Mouse (Mus musculus) layer of hippocampus, adult 2 months (tissue): ENCODE measurements around the gene Eps8. TPM values are rescaled to one million over a fixed set of nuclear protein-coding genes. Genes with fewer than 3 reads are reported as not detected.

Experiments used
- DNase-seq, 2 experiments: peaks; one replicate each; pipeline ENCODE4 v3.0.0; 2022; ENCODE audit warnings: low spot score in 2 of 2
- H3K27ac ChIP-seq: fragments of 200-600 bp; 2 replicates; pipeline ENCODE4 v1.8.1; 2022
- H3K4me3 ChIP-seq: fragments of 200-600 bp; 2 replicates; pipeline ENCODE4 v1.8.1; 2022; ENCODE audit warnings: mild to moderate bottlenecking
- CTCF ChIP-seq: fragments of 200-600 bp; conservative IDR thresholded peaks from 2 replicates; pipeline ENCODE4 v1.8.1; 2022; ENCODE audit warnings: antibody characterized with exemption, mild to moderate bottlenecking, moderate library complexity
- total RNA-seq, 2 experiments: library from RNA; stranded (reverse); gene quantifications; 2 replicates each; pipeline ENCODE4 v1.2.3; 2021

The Eps8 gene
- total RNA-seq, 2 experiments from 2014 or later = 42.3 to 44.9 TPM

DNA sequence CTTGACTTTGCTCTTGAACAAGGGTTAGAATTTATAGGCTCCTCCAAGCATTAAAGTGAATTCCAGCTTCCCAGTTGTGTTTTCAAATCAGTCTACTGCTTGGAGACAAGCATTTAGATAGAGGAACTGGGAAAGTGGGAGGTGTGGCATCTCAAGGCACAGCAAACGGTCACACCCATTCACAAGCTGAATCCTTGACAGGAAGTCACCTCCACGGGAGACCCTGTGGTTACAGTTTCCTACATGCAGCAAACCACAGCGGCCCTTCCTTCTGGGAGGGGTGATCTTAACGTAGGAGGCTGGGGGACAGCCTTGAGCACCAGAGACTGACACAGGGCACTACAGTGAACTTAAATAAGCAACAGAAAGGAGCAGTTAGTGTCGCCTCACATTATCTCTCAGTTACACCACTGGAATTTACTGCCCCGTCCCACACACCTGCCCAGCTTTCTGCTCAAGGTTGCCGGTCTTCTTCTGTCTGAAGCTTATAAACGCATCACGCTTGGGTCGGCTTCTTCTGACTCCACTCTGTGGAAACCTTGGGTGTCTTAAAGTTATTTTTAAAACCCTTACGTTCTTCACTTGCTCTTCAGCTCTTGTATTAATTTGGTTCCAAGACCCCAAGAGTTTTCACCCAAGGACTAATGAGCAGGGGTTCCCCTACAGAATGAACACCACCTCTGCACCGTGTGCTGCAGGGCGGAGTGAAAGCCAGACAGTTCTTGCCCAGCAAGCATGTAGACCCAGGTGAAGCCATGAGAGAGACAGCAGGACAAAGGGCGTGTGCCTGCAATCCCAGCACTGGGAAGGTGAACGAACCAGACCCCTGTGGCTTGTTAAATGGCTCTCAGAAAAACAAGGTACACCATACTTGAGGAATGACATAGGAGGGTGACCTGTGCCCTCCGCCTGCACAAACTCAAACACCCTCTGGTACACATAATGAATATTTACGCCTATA, 113.2 kb downstream of the Eps8 start:
- no peak for TF ChIP-seq CTCF
- Histone ChIP-seq H3K27ac (no peak overlapping the region), H3K4me3 (no peak overlapping the region)
- no peak for DNase-seq

DNA sequence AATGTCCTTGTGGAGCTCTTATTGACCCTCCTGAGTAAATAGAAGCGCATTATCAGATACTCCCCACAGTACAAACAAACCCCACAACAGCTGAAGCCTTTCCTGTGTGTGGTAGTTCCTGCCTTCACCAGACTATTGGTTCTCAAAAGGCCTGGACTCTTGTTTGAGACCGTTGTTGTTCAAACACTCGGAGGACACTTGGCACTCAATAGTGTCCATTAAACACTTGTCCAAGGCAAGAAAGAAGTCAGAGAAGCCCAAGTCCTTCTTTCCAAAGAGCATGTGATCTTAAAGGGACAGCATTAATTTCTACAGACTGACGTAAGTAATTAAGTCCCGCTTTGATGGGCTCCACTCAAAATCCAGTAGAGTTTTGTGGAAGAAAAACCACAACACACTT, 113.9 kb downstream of the Eps8 start:
- no peak overlapping the region for H3K4me3 ChIP-seq
- no peak for TF ChIP-seq CTCF
- no peak overlapping the region for H3K27ac ChIP-seq
- no peak for DNase-seq

DNA sequence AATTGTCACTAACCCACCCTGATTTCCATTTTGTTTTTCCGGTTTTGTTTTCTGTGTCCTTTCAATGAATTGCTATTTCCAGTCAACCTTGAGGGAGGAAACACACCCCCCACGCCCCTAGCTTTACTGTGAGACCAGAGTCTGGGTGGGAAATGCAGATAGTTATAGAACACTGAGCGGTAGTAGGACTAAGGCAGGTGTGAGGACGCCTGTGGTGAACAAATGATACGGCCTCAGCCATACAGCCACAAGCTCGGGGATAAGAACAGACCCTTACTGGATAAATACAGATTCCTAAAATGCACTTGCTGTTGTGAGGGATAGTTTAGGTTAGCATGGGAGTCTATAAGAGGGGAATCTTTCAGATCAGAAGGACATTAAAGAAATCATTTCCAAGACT, 114.3 kb downstream of the Eps8 start:
- H3K4me3 ChIP-seq = no peak overlapping the region
- no peak overlapping the region for H3K27ac ChIP-seq
- TF ChIP-seq CTCF = no peak
- DNase-seq = no peak

DNA sequence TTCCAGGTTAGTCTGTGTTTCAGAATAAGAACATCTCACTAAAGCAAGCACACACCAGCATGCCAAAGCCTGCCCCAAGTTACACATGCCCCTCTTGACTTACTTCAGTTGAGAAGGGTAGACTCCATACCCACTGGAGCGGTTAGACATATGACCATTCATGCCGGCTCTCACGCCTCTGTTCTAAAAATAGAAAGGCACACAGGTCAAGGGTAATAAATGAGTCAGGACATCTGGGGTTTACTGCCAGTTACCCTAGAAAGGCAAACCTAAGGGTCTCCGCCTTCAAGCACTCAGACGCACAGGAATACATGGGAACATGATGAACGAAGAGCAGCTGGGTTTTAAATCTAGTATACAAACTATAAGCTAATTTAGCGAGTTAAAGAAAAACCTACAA, 115.5 kb downstream of the Eps8 start:
- Histone ChIP-seq H3K27ac (no peak overlapping the region), H3K4me3 (no peak overlapping the region)
- DNase-seq = no peak
- TF ChIP-seq CTCF = no peak

DNA sequence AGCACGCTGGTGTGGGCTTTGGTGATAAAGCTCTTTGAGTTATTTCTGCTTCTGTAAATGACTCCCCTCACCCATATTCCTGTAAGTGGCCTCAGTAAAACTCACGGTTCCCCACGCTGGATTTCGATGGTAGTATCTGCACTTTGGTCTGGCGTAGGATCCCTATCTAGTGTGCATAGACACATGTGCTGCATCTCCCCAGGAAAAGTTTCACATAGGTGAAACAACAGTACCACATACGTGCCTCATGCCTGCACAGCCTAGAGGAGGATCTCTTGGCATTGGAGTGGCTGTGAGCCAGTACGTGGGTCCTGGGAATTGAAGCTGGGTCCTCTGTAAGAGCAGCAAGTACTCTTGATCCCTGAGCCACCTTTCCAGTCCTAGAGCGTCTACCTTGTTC, 121.9 kb downstream of the Eps8 start:
- TF ChIP-seq CTCF = no peak
- DNase-seq = no peak
- Histone ChIP-seq H3K27ac (no peak overlapping the region), H3K4me3 (no peak overlapping the region)

DNA sequence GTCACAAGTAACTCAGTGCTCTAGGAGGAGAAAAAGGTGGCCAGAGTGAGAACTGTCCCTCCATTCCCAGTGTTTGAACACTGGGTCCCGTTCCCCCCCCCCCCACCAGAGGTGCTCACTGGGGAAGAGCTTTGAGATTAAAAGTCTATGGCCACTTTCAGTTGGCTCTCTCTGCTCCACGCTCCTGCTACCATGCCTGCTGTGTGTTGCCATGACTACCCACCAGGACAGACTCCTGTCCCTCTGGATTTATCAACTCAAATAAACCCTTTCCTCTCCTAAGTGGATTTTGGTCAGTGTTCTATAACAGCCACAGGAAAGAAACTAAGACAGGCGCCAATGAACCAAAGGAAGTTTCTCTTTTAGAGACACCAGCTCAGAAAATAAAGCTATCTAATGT, 128.9 kb downstream of the Eps8 start:
- DNase-seq = no peak
- Histone ChIP-seq H3K27ac (no peak overlapping the region), H3K4me3 (no peak overlapping the region)
- no peak for TF ChIP-seq CTCF

DNA sequence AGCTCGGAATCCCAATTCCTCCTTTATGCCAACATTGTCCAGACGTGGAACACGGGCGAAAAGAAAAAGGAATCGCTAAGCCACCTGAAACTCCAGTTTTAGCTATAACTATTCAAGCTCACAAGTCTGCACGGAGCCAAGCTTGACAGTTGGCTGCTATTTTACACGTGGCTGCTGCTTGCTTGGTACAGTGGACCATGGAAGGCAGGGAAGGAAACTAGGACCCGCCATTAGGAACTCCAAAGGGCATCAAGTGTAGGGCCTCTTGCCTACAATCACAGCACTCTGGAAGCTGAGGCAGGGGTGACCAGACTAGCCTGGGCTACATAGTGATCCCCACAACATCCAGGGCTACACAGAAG, 134.4 kb downstream of the Eps8 start:
- no peak for TF ChIP-seq CTCF
- DNase-seq = no peak

DNA sequence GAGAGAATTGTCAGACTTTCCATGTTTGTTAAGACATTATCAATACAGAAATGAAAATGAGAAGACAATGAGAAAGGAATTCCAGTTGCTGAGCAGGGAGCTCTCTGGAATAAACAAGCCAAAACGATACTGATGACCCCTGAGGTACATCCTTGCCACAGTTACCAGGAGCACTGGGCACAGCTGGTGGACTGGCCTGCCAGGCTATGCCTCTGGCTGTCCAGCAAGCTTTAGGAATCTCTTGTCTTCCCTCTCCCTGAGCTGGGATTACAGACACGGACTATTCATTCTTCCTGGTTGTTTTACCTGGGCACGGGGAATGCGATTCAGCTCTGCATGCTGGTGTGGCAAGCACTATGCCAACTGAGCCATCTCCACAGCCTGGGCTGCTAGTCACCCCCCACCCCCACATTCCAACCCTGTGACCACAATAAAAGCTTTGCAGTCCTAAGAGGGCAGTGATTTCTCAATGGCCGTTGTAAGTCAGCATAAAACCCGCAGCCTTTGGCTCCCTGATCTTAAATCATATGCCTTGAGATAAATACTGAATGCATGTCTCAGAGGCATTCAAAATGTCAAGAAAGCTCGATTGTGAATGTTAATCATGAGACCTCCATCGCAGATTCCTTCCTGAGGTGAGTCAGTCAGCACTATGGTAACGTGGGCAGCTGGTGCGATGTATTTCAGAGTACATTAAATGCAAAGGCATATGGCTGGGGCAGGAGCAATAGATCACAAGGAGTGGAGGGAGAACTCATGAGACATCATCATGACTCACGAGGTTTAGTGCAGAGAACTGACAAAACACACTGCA, 134.9 kb downstream of the Eps8 start:
- Histone ChIP-seq H3K4me3 (no peak overlapping the region), H3K27ac (no peak overlapping the region)
- no peak for TF ChIP-seq CTCF
- DNase-seq = peak in 1 of 2 experiments; percentile 27

More for the DNA sequence above, 134.4 kb downstream of the Eps8 start:
- H3K4me3 ChIP-seq = no peak overlapping the region
- no peak overlapping the region for H3K27ac ChIP-seq

DNA sequence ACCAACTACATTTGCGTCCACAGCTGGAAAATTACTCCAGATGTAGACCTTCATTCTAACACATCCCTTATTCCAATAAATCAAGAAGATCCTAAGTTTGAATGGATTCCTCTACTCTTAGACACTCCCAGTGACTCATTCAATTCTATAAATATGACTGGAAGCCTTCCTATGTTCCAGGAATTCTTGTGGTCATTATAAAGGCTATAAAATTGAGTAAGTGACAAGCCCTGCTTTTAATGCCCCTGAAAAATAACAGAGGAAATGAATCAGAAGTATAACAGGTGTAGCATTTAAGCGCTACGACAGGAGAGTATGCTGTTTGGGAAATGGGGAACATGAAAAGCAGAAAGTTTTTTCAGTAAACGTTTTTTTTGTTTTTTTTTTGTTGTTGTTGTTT, 139.8 kb downstream of the Eps8 start:
- Histone ChIP-seq H3K27ac (no peak overlapping the region), H3K4me3 (no peak overlapping the region)
- TF ChIP-seq CTCF = no peak
- no peak for DNase-seq

DNA sequence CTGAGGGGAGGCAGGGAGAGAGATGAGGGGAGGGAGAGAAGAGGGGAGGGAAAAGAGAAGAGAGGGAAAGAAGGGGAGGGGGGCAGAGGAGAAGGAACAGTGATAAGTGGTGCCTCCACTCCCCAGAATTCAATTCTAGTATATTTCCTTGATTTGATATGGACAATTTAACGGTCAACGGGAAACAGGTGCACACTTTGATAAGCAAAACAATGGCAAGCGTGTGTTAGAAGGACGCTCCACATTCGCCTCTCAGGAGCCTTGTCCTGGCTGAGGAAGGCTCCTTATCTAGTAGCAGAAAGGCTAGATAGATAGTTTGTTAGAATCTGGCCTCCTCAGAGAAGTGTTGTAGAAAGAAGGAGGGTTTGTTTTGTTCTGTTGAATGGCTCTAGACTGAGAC, 141.9 kb downstream of the Eps8 start:
- Histone ChIP-seq H3K27ac (no peak overlapping the region), H3K4me3 (no peak overlapping the region)
- no peak for DNase-seq
- TF ChIP-seq CTCF = no peak

DNA sequence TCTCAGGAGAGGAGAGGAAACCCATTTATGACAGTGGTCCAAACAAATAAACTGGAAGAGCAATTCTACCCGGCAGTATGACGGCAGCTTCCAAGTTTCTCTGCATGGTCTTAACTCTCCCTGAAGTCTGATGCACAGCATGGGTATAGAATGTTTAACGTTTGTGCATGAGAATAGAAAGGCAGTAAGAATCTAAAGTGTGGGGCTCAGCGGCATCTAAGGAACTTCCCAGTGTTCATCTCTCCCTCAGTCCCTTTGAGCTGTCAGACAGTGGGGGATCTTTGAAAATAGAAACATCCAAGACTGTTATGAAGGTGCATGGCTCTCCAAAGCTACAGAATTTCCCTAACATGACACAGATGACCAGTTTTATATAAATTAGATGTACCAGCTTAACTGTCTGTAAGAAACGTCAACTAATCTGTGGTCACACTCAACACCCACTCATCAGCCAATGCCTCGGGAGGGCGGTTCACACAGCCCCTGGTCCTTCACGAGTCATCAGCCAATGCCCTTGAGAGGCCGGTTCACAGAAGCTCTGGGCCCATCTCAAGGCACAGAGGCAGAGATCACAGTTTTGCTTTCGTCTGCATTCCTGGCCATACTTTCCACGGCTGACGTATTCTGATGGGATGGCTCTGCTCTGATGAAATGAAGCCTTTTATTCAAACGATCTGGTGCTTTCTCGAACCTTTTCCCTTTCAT, 145.2 kb downstream of the Eps8 start:
- TF ChIP-seq CTCF = no peak
- H3K27ac ChIP-seq = no peak overlapping the region
- no peak for DNase-seq
- H3K4me3 ChIP-seq = no peak overlapping the region

DNA sequence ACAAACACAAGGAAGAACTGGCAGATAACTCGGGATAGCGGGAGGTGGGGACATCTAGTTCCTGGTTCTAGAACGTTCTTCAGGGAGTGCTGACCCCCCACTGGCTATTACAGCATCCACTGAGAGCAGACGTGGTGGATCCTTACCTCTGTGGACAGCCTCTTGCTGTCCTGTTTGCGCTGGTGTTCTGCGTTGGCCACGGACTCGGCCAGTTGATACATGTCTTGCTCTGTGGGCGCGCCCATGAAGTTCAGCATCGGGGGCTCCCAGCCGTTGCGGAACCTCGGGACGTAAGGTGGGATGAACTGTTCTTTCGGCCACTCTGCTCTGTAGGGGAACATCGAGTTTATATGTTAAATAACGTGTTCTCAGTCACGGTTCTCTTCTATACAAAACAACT, 145.7 kb downstream of the Eps8 start:
- no peak for DNase-seq
- no peak overlapping the region for H3K27ac ChIP-seq
- TF ChIP-seq CTCF = no peak
- H3K4me3 ChIP-seq = no peak overlapping the region

DNA sequence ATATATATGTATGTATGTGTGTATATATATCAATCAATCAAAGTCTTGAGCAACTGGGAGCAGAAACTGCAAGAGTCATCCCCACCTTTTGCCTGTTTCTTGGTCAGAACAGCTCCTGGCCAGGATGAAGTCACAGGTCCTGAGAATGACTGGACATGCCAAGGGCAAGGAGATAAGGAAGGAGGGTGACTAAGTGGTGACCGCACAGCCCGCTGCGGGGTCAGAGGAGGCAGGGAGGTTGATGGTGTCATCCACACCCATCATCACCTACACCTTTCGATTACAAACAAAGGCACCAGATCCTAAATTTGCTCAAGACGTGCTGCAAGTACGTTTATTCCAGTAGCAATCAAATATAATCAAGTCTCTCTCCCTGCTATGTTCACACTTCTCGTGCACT, 148.1 kb downstream of the Eps8 start:
- no peak overlapping the region for H3K27ac ChIP-seq
- no peak for TF ChIP-seq CTCF
- no peak for DNase-seq

More for the DNA sequence above, 148.1 kb downstream of the Eps8 start:
- H3K4me3 ChIP-seq = no peak overlapping the region
